12 mouse cellular contexts compared by ENCODE assay signal in genomic region chr5:118706009-118706408, GRCm38 (mm10).
DNase-seq lines count a peak whose midpoint lies in the region; ATAC-seq and TF ChIP-seq lines count a peak whose summit lies in the region.
"Had no signal": no experiment of that assay in that cellular context is flagged by ENCODE, and none has a peak within 500 bp of the region (broad histone marks: within the 10 kb centered on the region; RNA-seq: fewer than 3 reads in every experiment).

No protein-coding gene starts in this region.

- DNase-seq in limb, embryonic 14.5 days (ENCODE audit: low spot score): peak; percentile 22
- DNase-seq in limb, embryonic 10.5 days (ENCODE audit: low spot score): no peak
- peak; percentile 48 for DNase-seq in cerebellum, adult 8-10 months
- peak; percentile 84 for DNase-seq in forebrain, embryonic 14.5 days (ENCODE audit: low spot score)
- DNase-seq in kidney, adult 2 months: no peak
- no peak for DNase-seq in gastrocnemius, adult 2 months
- DNase-seq: adrenal gland, postnatal 10 days; gastrocnemius, postnatal 25 days; lung, adult 18-20 months had no signal

- H3K36me3 ChIP-seq in limb, embryonic 14.5 days (ENCODE audit: control insufficient read depth, insufficient read depth, low read length): no peaks in the 10 kb centered on the region
- H3K36me3 ChIP-seq in limb, embryonic 10.5 days: no peaks in the 10 kb centered on the region
- no peaks in the 10 kb centered on the region for H3K36me3 ChIP-seq in forebrain, embryonic 14.5 days (ENCODE audit: control insufficient read depth, insufficient read depth, low read length)
- H3K36me3 ChIP-seq in neural tube, embryonic 14.5 days (ENCODE audit: control insufficient read depth, insufficient read depth, low read length): no peaks in the 10 kb centered on the region
- no peaks in the 10 kb centered on the region for H3K36me3 ChIP-seq in kidney, adult 2 months (ENCODE audit: control insufficient read depth, insufficient read depth, low read length)
- H3K36me3 ChIP-seq: neural tube, embryonic 12.5 days had no signal

- no peak overlapping the region for H3K4me3 ChIP-seq in limb, embryonic 14.5 days (replicated peaks; ENCODE audit: low read length)
- H3K4me3 ChIP-seq in limb, embryonic 10.5 days: no peak overlapping the region
- no peak overlapping the region for H3K4me3 ChIP-seq in forebrain, embryonic 14.5 days (ENCODE audit: low read depth, low read length)
- H3K4me3 ChIP-seq in neural tube, embryonic 14.5 days (ENCODE audit: low read depth, low read length): no peak overlapping the region
- H3K4me3 ChIP-seq in kidney, adult 2 months (ENCODE audit: insufficient read depth, low read depth, low read length): no peak overlapping the region
- H3K4me3 ChIP-seq in gastrocnemius, adult 2 months: no peak overlapping the region
- H3K4me3 ChIP-seq: neural tube, embryonic 12.5 days had no signal

- H3K9ac ChIP-seq in limb, embryonic 14.5 days (ENCODE audit: low read depth, low read length, severe bottlenecking): no peak overlapping the region
- H3K9ac ChIP-seq in forebrain, embryonic 14.5 days (ENCODE audit: low read length): no peak overlapping the region
- no peak overlapping the region for H3K9ac ChIP-seq in neural tube, embryonic 14.5 days (replicated peaks; ENCODE audit: low read depth, low read length)
- H3K9ac ChIP-seq: neural tube, embryonic 12.5 days had no signal

- no peaks in the 10 kb centered on the region for H3K9me3 ChIP-seq in limb, embryonic 14.5 days (ENCODE audit: control insufficient read depth, low read length)
- no peaks in the 10 kb centered on the region for H3K9me3 ChIP-seq in limb, embryonic 10.5 days (replicated peaks)
- H3K9me3 ChIP-seq in forebrain, embryonic 14.5 days (replicated peaks; ENCODE audit: control insufficient read depth, low read length): no peaks in the 10 kb centered on the region
- H3K9me3 ChIP-seq in neural tube, embryonic 14.5 days (ENCODE audit: control insufficient read depth, low read length): no peaks in the 10 kb centered on the region
- H3K9me3 ChIP-seq: neural tube, embryonic 12.5 days had no signal

- no peak overlapping the region for H3K27ac ChIP-seq in limb, embryonic 14.5 days (replicated peaks; ENCODE audit: low read depth, low read length)
- no peak overlapping the region for H3K27ac ChIP-seq in limb, embryonic 10.5 days
- H3K27ac ChIP-seq in forebrain, embryonic 14.5 days (ENCODE audit: low read depth, low read length): peak overlapping the region; percentile 65
- no peak overlapping the region for H3K27ac ChIP-seq in neural tube, embryonic 14.5 days (ENCODE audit: low read depth, low read length)
- H3K27ac ChIP-seq in kidney, adult 2 months (ENCODE audit: insufficient read depth, low read depth, low read length): no peak overlapping the region
- H3K27ac ChIP-seq in gastrocnemius, adult 2 months: no peak overlapping the region
- H3K27ac ChIP-seq: neural tube, embryonic 12.5 days had no signal

- peaks cover 58% of the 10 kb centered on the region for H3K4me1 ChIP-seq in limb, embryonic 14.5 days (ENCODE audit: control insufficient read depth, insufficient read depth, low read length)
- peaks cover 46% of the 10 kb centered on the region for H3K4me1 ChIP-seq in limb, embryonic 10.5 days
- peaks cover 71% of the 10 kb centered on the region for H3K4me1 ChIP-seq in forebrain, embryonic 14.5 days (ENCODE audit: control insufficient read depth, insufficient read depth, low read length)
- H3K4me1 ChIP-seq in neural tube, embryonic 14.5 days (ENCODE audit: control insufficient read depth, insufficient read depth, low read length): peaks cover 50% of the 10 kb centered on the region
- peaks cover 10% of the 10 kb centered on the region for H3K4me1 ChIP-seq in kidney, adult 2 months (ENCODE audit: control insufficient read depth, insufficient read depth, low read length)

- 69% methylated on average over 6 of the region's 6 CpGs for WGBS in limb, embryonic 14.5 days
- WGBS in limb, embryonic 10.5 days: 92% methylated on average over 6 of the region's 6 CpGs
- WGBS in forebrain, embryonic 14.5 days: 10% methylated on average over 6 of the region's 6 CpGs
- WGBS in neural tube, embryonic 14.5 days: 43% methylated on average over 6 of the region's 6 CpGs
- WGBS in kidney, adult 2 months: 81% methylated on average over 6 of the region's 6 CpGs

- no peak for TF ChIP-seq CTCF in kidney, adult 2 months (conservative IDR thresholded peaks at IDR 0.05; ENCODE audit: insufficient read depth, insufficient read length, low read depth, low read length)
- no peak for TF ChIP-seq CTCF in gastrocnemius, adult 2 months (IDR thresholded peaks at IDR 0.05)

- TF ChIP-seq POLR2A in limb, embryonic 14.5 days (IDR thresholded peaks at IDR 0.05; ENCODE audit: borderline replicate concordance, extremely low read depth, insufficient read depth, insufficient read length): no peak
- TF ChIP-seq POLR2A in kidney, adult 2 months (IDR thresholded peaks at IDR 0.05; ENCODE audit: low read depth, low read length): no peak

- H3K27me3 ChIP-seq in limb, embryonic 14.5 days (ENCODE audit: control insufficient read depth, insufficient read depth, low read length): no peaks in the 10 kb centered on the region
- H3K27me3 ChIP-seq in limb, embryonic 10.5 days (ENCODE audit: low read depth, poor library complexity, severe bottlenecking): no peaks in the 10 kb centered on the region
- no peaks in the 10 kb centered on the region for H3K27me3 ChIP-seq in forebrain, embryonic 14.5 days (replicated peaks; ENCODE audit: control insufficient read depth, insufficient read depth, low read length)
- no peaks in the 10 kb centered on the region for H3K27me3 ChIP-seq in neural tube, embryonic 14.5 days (ENCODE audit: control insufficient read depth, insufficient read depth, low read length)
- H3K27me3 ChIP-seq in kidney, adult 2 months (replicated peaks; ENCODE audit: control insufficient read depth, insufficient read depth, low read length): no peaks in the 10 kb centered on the region
- H3K27me3 ChIP-seq: neural tube, embryonic 12.5 days had no signal

- H3K4me2 ChIP-seq in limb, embryonic 14.5 days (replicated peaks; ENCODE audit: low read depth, low read length, severe bottlenecking): no peak overlapping the region
- H3K4me2 ChIP-seq in forebrain, embryonic 14.5 days (ENCODE audit: low read length): peak overlapping the region; percentile 6; the same call in 1 of the 2 replicates
- H3K4me2 ChIP-seq in neural tube, embryonic 14.5 days (ENCODE audit: low read depth, low read length): 0 out of 2 replicates have a peak overlapping the region, but pooled peaks have one; percentile 4
- H3K4me2 ChIP-seq: neural tube, embryonic 12.5 days had no signal

- ATAC-seq in limb, embryonic 14.5 days (ENCODE audit: low FRiP score, low read depth): no peak
- peak; percentile 66 for ATAC-seq in forebrain, embryonic 14.5 days
- ATAC-seq in neural tube, embryonic 14.5 days (ENCODE audit: low read depth): no peak
- ATAC-seq: intestine, embryonic 16.5 days had no signal

- intact Hi-C loops in gastrocnemius, adult 2 months (cut with DNase I): no loop called here

Comparison
In these comparisons a context has a peak if more than half of its experiments do, and no peak if none do; other contexts are left out.
1. DNase-seq: peak in limb, embryonic 14.5 days (single experiment), cerebellum, adult 8-10 months (single experiment) and forebrain, embryonic 14.5 days (single experiment); none in limb, embryonic 10.5 days (single experiment), kidney, adult 2 months (single experiment) and gastrocnemius, adult 2 months (single experiment).